Mouse (Mus musculus): ENCODE results near the gene 0610030E20Rik.

The 0610030E20Rik gene

DNA sequence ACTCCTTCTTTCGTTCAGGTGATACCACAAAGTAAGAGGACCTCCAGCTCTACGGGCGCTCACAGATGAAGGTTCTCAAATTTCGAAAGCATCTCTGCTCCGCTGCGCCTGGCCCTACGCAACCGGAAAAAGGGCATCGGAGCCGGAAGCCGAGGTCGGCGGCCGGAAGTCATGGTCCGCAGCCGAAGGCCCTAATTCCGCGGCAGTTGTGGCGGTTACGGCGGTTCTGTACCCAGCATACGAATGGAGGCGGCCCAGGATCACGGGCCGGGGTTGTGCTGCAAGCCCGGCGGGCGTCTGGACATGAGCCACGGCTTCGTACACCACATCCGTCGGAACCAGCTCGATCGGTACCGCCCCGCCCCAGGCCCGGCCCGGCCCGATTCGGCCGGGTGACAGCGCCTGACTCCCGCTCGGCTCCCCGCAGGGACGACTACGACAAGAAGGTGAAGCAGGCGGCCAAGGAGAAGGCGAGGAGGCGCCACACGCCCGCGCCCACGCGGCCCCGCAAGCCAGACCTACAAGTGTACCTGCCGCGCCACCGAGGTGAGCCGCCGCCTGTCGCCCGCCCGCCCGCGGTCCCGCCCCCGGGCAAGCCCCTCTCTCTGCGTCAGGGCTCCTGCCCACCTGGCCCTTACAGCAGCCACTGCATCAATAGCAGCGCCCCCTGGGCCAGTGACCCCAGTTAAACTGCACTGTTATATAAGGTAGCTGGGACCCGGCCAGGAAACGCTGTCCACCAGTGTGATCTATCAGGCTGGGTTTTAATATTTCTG is at the start of gene 0610030E20Rik:
Gene 0610030E20Rik (plus strand): TSS at position 152 of the 776 bp plus-strand sequence.
- peak; percentile 65 to 80 for DNase-seq (ENCODE audit: low spot score in 2 of 2)

DNA sequence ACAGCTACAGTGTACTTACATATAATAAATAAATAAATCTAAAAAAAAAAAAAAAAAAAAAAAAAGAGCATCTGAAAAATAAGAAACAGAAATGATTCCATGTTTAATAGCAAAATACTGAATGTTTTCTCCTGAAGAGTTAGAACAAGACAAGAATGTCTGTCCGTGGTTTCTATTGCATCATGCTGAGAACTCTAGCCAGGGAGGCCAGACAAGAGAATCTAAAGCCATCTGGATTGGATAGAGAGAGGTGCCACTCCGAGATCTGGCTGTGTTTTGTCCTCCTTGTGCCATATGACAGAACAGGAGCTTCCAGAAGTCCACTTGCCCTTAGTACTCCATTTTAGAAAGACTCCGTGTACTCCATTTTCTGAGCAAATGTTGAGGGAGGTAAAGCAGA is 49.3 kb upstream of the 0610030E20Rik start:
- no peak for DNase-seq (ENCODE audit: low spot score in 2 of 2)

DNA sequence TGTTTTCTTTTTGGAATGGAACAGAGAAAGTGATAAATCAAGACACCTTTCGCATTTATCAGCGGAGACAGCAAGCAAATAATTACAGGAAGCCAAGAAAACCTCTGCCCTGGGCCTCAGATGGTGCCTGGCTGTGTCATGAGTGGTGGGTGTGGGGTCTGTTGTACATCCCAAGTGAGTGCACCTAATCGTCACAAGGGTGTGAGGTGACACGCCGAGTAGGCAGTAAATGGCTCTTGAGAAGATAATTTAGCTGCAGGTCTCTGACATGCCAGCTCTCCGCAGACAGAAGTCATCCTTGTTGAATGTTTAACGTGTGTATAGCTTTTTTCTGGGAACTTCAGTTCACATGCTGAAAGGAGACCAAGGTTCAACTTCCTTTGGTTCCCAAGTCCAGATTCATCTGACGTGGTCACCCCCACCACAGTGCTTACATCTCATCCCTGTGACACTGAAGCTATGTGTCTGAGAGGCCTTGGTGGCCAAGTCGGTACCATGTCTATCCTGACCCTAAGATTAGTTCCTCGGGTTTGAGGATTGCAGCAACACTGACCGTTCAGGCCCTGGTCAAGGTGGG is 44.7 kb upstream of the 0610030E20Rik start:
- DNase-seq (ENCODE audit: low spot score in 2 of 2) = no peak

DNA sequence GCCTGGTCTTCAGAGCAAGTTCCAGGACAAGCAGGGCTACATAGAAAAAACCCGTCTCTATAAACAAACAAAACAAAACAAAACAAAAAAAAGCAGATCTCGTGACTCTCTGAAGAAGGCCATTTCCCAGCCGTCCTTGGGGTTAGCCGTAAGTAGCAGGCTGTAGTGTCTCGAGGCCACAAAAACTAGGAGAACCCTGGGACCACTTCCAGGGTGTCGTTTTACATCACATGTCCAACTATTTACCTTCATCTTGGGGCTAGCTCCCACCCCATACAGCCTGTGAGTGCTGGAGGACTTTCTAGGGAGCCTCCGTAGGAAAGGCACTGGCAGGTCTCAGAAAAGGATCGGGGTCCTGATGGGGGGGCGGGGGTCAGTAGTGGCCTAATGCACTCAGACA is 43.6 kb upstream of the 0610030E20Rik start:
- no peak for DNase-seq (ENCODE audit: low spot score in 2 of 2)

DNA sequence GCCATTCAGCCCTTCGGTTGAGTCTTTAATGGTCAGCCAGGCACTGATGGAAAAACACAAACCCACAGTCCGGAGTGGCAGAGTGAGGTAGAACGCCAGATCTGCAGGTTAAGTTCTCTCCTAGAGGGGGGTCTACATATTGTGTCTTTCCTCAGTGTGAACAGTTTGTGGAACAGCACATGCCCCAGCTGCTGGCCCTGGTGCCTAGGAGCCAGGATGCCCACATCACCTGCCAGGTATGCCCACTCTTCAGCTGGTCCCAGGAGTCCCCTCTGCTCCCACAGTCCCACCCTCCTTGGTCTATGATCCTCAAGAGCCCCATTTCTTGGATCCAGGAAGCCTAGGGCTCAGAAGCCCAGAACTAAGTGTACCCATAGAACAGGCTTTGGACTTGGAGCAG is 34.9 kb upstream of the 0610030E20Rik start:
- no peak for DNase-seq (ENCODE audit: low spot score in 2 of 2)

DNA sequence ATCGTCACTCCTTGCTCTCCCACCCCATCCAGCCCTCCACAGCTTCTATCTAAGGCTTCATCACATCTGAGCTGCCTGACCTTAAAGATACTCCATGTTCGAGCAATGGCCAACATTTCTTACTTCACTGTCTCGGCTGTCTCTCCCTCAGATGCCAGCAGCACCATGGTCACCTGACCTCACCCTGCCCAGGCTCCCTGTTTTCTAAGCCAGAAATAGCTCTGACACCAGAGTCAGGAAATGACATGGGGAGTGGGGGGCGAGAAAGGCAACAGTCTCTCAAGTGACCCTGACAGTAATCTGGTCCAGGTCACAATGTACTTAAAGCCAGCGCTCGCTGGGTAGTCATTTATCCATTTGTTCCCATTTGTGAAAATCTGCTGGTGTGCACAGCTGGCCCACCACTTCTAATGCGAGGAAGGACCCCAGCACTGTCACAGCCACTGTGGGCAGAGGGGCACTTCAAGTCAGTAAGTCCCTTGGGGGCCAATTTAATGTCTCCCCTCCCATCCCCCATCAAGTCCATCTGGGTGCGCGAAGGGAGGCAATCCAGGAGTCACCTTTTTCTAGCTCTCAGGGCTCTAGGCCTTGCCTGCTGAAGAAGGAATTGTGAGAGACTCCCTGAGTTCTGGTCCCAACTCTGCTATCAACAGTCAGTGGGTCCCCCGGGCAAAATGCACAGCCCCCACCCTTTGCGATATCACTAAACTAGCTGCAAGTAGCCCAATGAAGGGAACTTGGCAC is 33.8 kb upstream of the 0610030E20Rik start:
- DNase-seq (ENCODE audit: low spot score in 2 of 2) = no peak

DNA sequence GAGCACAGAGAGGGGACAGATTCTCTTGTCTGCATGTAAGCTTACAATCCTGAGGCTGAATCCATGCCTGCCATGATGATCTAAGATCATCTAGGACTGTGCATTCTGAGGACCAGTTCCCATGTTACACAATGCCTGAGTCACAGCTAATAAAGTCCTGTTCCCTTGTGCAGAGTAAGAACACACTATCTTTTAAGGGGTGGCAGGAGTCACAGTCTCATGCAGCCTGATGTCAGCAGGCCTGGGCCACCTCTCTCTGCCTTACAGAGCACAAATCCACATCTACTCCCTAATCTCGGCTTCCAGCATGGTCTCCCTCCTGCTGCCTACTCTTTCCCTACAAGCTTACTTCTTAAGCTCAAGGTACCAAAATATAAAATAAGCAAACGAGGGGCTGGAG is 31.7 kb upstream of the 0610030E20Rik start:
- DNase-seq (ENCODE audit: low spot score in 2 of 2) = no peak

DNA sequence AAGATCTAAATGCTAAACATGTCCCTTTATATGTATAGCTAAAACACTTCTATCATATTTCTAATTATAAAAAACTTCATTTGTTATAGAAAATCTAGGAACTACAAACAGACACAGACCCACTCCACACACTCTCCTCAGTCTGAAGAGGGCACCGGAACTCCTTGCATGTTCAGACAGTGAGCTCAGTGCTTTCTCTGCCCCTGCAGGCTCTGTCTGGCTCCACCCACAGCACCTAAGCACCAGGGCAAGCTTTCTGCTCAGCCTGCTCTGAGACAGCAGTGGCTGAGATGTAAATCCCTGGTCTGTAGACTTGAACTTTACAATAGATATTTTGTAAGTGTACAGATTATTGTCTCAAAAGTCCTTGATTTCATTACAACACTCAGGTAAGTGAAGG is 31.1 kb upstream of the 0610030E20Rik start:
- peak; percentile 12 to 36 for DNase-seq (ENCODE audit: low spot score in 2 of 2)

DNA sequence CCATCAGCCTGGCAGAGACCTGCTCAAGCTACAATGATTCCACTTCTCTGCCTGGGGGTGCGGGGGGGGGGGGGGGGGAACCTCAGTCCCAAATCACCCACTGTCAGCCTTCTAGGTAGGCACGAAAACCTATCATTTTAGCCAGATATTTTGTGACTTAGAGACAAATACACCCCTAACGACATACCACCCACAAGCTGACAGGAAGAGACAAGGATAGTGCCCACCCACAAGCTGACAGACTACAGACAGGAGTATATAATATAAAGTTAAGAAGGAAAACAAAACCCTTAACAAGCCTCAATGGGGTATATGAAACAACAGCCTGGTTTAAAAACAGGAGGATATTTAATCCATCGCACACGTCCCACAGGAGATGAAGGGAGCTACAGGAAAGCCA is 28.7 kb upstream of the 0610030E20Rik start:
- DNase-seq (ENCODE audit: low spot score in 2 of 2) = no peak

DNA sequence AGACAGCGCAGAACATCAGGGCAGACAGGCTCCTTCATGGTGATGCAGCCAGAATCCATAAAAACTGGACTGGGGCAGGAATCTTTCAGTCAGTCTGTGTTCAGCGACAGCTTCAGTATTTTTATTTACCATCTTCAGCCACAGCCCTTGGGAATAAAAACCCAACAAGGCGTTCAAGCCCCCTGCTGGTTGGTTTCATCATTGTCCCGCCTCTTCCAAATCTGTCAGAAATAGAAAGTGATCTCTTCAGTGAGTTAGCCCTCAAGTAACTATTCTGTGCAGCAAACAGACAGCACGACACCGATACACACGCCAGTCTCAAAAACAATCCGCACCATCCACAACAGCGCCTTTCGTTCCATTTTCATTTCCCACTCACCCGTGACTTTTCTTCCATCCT is 28.1 kb upstream of the 0610030E20Rik start:
- peak; percentile 38 to 40 for DNase-seq (ENCODE audit: low spot score in 2 of 2)

DNA sequence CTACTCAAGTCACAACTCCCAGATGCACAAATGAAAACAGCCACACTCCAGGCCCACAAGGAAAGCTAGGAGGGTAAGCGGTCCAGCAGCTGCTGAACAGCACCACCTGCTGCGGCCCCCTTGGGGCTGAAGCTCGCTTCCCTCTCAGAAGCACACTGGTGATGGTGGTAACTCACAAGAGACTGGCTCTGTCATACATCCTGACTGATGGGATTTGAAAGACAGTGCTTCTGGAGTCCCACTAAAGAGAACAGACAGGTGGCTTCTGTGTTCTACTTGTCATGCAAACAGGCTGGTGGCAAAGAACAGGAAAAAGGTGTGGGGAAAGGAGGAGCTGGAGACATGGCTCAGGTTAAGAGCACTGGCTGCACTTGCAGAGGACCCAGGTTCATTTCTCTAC is 24.2 kb upstream of the 0610030E20Rik start:
- DNase-seq (ENCODE audit: low spot score in 2 of 2) = no peak

DNA sequence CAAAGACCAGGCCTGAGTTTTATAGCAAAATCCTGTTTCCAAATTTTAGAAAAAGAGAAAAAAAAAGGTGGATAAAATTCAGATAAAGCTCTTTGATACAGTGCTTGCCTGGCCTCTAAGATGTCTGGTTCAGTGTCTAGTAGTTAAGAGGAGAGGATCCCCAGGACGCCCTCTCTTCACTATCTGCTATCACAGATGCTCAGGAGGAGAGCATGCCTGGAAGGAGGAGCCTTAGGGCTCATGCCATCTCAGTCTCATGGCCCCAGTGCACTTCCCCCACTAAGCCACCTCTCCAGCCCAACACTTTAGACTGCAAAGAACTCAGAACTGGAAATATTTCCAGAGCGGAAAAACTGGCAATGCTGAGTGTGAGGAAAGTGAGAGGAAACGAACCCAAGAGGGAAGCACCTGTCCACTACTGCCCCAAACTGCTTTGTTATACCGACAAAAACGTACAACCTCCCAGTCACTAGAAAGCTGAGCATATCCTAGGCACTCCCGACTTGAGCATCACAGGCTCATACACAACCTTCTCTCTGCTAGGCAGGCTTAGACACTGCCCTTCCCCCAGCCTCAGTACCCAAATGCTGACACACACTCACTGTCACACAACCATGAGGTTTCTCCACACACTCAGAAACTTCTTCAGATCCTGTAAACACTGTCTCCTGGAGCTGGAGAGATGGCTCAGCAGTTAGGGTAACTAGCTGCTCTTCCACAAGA is 23.2 kb upstream of the 0610030E20Rik start:
- DNase-seq (ENCODE audit: low spot score in 2 of 2) = no peak

DNA sequence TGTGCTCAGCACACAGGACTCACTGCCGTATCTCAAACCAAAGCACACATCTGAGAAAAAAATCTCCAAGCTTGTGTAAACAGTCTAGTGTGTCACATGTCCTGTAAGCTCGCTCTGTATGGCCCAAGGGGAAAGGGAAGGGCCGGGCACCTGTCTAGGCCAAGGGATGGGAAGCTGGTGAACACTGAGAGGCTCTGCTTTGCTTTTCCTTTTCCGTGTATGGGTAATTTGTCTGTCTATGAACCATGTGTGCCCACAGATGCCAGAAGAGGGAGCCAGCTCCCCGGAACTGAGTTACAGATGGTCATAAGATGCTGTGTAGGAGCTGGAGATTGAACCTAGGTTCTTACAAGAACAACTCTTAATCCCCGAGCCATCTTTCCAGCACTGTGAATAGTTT is 20.8 kb upstream of the 0610030E20Rik start:
- peak; percentile 41 to 60 for DNase-seq (ENCODE audit: low spot score in 2 of 2)

DNA sequence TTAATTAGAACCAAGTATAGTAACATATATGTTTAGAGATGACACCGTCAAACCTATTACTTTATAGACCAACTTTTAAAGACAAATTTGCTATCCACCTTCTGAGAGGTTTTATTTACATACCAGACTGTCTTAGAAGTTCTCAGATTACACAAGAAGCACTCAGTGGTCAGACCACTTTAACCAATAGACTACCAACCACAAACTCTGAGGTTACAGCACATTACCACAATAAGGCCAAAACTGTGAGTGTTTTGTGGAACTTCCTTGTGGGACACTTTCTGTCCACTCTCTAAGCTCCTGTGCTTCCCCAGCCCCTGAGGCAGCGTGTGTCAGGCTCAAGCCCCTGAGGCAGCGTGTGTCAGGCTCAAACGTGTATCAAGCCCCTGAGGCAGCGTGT is 18.1 kb upstream of the 0610030E20Rik start:
- no peak for DNase-seq (ENCODE audit: low spot score in 2 of 2)

DNA sequence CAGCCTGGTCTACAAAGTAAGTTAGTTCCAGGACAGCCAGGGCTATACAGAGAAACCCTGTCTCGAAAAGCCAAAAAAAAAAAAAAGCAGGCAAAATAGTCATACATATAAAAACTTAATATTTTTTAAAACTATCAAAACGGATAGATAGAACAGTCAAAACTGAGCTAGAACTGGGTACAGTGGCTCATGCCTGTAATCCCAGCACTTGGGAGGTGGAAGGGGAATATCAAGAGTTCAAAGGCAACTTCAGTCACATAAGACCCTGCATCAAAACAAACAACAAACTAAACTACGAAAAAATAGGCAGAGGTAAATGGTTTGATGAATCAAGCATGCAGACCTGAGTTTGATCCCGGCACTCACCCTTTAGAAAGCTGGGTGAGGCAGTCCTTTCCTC is 17.0 kb upstream of the 0610030E20Rik start:
- DNase-seq (ENCODE audit: low spot score in 2 of 2) = no peak

DNA sequence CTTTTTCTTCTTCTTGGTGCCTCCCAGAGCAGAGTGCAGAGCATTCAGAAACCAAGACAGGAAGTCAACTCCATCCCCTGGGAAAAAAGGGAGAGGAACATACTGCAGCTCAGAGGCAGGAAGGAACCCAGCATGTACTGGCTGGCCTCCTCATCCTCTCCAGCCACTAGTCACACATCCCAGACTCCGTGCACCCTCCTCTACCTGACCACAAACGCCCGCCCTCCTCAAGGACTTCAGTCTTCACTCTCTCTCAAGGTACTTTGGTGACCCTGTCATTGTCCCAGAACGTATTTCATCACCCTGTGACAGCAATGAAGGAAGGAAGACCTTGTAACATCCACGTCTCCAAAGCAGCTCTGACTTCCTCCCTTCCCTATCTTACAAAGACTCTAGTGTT is 14.0 kb upstream of the 0610030E20Rik start:
- DNase-seq (ENCODE audit: low spot score in 2 of 2) = no peak

DNA sequence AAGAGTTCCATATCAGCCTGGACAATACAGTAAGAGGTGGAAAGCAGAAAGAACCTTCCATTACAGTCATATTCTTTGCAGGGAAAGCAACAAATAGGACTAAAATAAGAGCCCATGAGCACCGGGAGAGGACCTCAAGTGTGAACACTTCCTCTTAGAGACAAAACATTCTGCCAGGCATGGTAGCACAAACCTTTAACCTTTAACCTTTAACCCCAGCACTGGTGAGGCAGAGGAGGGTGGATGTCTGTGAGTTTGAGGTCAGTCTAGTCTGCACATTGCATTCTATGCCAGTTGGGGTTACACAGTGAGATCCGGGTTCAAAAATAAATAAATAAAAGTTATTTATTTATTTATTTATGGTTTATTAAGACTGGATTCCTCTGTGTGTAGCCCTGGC is 6.6 kb upstream of the 0610030E20Rik start:
- no peak for DNase-seq (ENCODE audit: low spot score in 2 of 2)

DNA sequence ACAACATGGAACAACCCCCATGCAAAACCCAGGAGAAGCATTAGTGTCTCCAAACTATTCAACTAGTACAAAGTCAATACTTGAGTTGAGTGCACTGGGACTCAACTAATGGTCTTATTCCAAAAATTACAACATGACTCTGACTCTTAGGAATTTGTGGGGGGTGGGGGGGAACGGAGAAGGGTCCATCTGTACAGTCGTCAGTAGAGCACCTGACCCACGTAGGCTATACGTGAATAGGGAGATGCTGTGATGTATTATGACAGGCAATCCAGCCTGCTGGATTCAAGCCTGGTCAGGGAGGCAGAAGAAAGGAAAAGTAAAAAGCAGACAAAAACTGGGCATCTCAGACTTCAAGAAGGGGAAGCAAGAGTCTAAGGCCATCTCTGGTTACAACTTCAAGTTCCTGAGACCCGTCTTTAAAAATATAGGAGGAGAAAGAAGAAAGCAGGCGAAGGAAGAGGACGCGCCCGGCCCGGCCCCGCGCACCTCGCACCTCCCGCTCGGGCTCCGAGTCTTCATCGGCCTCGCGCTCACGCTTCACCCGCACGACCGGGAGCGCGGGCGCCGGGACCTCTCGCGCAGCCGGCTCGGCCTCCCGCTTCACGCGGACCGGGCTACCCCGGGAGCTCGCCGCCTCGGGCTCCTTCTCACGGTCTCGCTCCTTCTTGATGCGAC is 2.6 kb upstream of the 0610030E20Rik start:
- no peak for DNase-seq (ENCODE audit: low spot score in 2 of 2)

DNA sequence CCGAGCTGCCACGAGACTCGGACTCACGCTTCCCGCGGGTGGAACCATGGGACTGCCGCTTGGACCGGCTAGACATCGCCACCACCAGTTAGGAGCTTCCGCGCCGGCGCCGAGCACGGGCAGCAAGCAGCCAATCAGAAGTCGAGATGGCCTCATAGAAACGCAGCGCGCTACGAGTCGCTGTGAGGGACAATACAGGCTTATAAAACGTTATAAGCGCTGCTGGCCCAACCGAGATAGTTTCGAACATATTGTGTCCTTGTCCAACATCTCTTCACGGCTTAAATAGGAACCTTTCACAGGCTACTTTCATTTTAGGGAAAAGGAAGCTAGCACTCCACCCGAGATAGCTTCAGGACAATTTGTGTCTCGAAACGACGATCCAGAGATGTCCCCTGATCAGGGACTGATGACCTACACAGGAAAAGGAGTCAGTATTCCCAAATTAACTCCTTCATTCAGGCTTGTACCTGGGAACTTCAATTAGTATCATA is 2.0 kb upstream of the 0610030E20Rik start, which contains the start of gene Usp39:
Gene Usp39 (minus strand): TSS at position 111 of the 494 bp plus-strand sequence.
- DNase-seq (ENCODE audit: low spot score in 2 of 2) = peak; percentile 84 to 93

DNA sequence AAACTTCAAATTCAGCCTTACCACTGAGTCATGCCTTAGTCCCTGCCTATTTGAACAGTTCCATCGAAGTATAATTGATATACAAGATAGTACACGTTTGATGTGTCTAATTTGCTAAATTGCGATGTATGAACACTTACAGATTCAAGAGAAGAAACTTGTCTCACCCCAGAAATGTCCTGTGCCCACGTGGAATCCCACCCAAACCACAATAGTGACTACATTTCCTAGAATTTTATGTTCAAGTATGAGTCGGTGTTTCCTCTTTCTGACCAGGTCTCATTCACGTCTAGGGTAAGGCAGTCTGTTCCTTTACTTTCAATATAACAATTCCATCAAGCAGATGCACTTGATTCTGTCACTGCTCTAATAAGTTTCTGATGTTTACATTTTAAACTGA is 1.5 kb upstream of the 0610030E20Rik start:
- DNase-seq (ENCODE audit: low spot score in 2 of 2) = no peak

DNA sequence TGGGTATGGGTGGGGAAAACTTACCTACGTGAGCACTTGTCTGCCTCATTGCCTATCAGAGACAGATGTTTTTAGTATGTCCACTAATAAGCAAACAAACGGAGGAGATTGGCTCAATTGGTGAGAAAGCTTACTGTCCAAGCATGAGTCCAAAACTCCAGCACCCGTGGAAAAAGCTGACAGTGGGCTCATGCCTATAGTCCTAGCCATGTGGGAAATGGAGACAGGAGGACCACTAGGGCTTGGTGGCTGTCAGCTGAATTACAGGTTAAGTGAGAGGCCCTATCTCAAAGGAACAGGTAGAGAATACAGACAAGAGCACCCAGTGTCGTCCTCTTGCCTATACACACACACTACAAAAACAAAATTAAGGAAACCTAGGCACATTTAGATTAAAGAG is 856 bp upstream of the 0610030E20Rik start:
- DNase-seq (ENCODE audit: low spot score in 2 of 2) = no peak
